Mouse (Mus musculus): ENCODE data around the gene Ppp1r15a. TPM values are rescaled to one million over a fixed set of nuclear protein-coding genes. Genes with fewer than 3 reads are reported as not detected.
A peak's percentile ranks its signal among the peaks of the same experiment; 100 is the strongest.

Ppp1r15a gene
- polyA plus RNA-seq, 1 experiment, result 15.3 TPM

GRCm38 (mm10) chr7:45560241-45560640, 34.2 kb upstream of the Ppp1r15a start:
- 73% methylated on average over 7 of the region's 7 CpGs for WGBS
- no peak for TF ChIP-seq POLR2A (IDR thresholded peaks at IDR 0.05; ENCODE audit: low read depth, low read length)
- no peak for TF ChIP-seq CTCF (IDR thresholded peaks at IDR 0.05; ENCODE audit: extremely low read depth, insufficient read length, insufficient replicate concordance, low read depth, low read length)
- Histone ChIP-seq H3K27ac (ENCODE audit: insufficient read depth, low read depth, low read length) (no peak overlapping the region), H3K4me3 (ENCODE audit: low read depth, low read length) (no peak overlapping the region), H3K36me3 (ENCODE audit: control insufficient read depth, insufficient read depth, low read length) (no peaks in the 10 kb centered on the region), H3K27me3 (ENCODE audit: control insufficient read depth, insufficient read depth, low read length) (no peaks in the 10 kb centered on the region), H3K4me1 (ENCODE audit: control insufficient read depth, insufficient read depth, insufficient read length, low read length) (peaks cover 2% of the 10 kb centered on the region; the same call in 1 of the 2 replicates)

- H3K4me3 ChIP-seq (ENCODE audit: low read depth, low read length), result no peak overlapping the region
- H3K4me1 ChIP-seq (ENCODE audit: control insufficient read depth, insufficient read depth, insufficient read length, low read length), result peaks cover 2% of the 10 kb centered on the region; the same call in 1 of the 2 replicates
- 10% methylated on average over 5 of the region's 6 CpGs for WGBS
- TF ChIP-seq CTCF (IDR thresholded peaks at IDR 0.05; ENCODE audit: extremely low read depth, insufficient read length, insufficient replicate concordance, low read depth, low read length) (no peak), POLR2A (IDR thresholded peaks at IDR 0.05; ENCODE audit: low read depth, low read length) (no peak)
- H3K36me3 ChIP-seq (ENCODE audit: control insufficient read depth, insufficient read depth, low read length), result no peaks in the 10 kb centered on the region
- no peaks in the 10 kb centered on the region for H3K27me3 ChIP-seq (ENCODE audit: control insufficient read depth, insufficient read depth, low read length)
- no peak overlapping the region for H3K27ac ChIP-seq (ENCODE audit: insufficient read depth, low read depth, low read length)
Observed at GRCm38 (mm10) chr7:45558907-45559306, 32.8 kb upstream of the Ppp1r15a start.

- no peaks in the 10 kb centered on the region for H3K36me3 ChIP-seq (ENCODE audit: control insufficient read depth, insufficient read depth, low read length)
- no peak overlapping the region for H3K27ac ChIP-seq (ENCODE audit: insufficient read depth, low read depth, low read length)
- H3K4me3 ChIP-seq (ENCODE audit: low read depth, low read length), result no peak overlapping the region
- no peaks in the 10 kb centered on the region for H3K27me3 ChIP-seq (ENCODE audit: control insufficient read depth, insufficient read depth, low read length)
- WGBS, result 27% methylated on average over 8 of the region's 8 CpGs
- no peak for TF ChIP-seq POLR2A (IDR thresholded peaks at IDR 0.05; ENCODE audit: low read depth, low read length)
- TF ChIP-seq CTCF (IDR thresholded peaks at IDR 0.05; ENCODE audit: extremely low read depth, insufficient read length, insufficient replicate concordance, low read depth, low read length), result peak; percentile 87
- H3K4me1 ChIP-seq (ENCODE audit: control insufficient read depth, insufficient read depth, insufficient read length, low read length), result peaks cover 2% of the 10 kb centered on the region; the same call in 1 of the 2 replicates
Observed at GRCm38 (mm10) chr7:45555787-45556186, 29.7 kb upstream of the Ppp1r15a start.

GRCm38 (mm10) chr7:45554744-45555143, 28.7 kb upstream of the Ppp1r15a start, which contains the start of gene Hsd17b14:
Gene Hsd17b14 (plus strand): TSS chr7:45554893.
- Histone ChIP-seq H3K4me1 (ENCODE audit: control insufficient read depth, insufficient read depth, insufficient read length, low read length) (no peaks in the 10 kb centered on the region), H3K27me3 (ENCODE audit: control insufficient read depth, insufficient read depth, low read length) (no peaks in the 10 kb centered on the region), H3K27ac (ENCODE audit: insufficient read depth, low read depth, low read length) (no peak within 1 kb of the TSS), H3K36me3 (ENCODE audit: control insufficient read depth, insufficient read depth, low read length) (no peaks in the 10 kb centered on the region), H3K4me3 (ENCODE audit: low read depth, low read length) (no peak within 1 kb of the TSS)
- no peak for TF ChIP-seq POLR2A (IDR thresholded peaks at IDR 0.05; ENCODE audit: low read depth, low read length)
- TF ChIP-seq CTCF (IDR thresholded peaks at IDR 0.05; ENCODE audit: extremely low read depth, insufficient read length, insufficient replicate concordance, low read depth, low read length), result no peak
- WGBS, result 51% methylated on average over 8 of the region's 8 CpGs

GRCm38 (mm10) chr7:45553990-45554389, 27.9 kb upstream of the Ppp1r15a start:
- Histone ChIP-seq H3K4me1 (ENCODE audit: control insufficient read depth, insufficient read depth, insufficient read length, low read length) (no peaks in the 10 kb centered on the region), H3K27ac (ENCODE audit: insufficient read depth, low read depth, low read length) (no peak overlapping the region), H3K4me3 (ENCODE audit: low read depth, low read length) (no peak overlapping the region), H3K36me3 (ENCODE audit: control insufficient read depth, insufficient read depth, low read length) (no peaks in the 10 kb centered on the region), H3K27me3 (ENCODE audit: control insufficient read depth, insufficient read depth, low read length) (no peaks in the 10 kb centered on the region)
- WGBS, result 90% methylated on average over 2 of the region's 2 CpGs
- TF ChIP-seq POLR2A (IDR thresholded peaks at IDR 0.05; ENCODE audit: low read depth, low read length) (no peak), CTCF (IDR thresholded peaks at IDR 0.05; ENCODE audit: extremely low read depth, insufficient read length, insufficient replicate concordance, low read depth, low read length) (no peak)

GRCm38 (mm10) chr7:45553519-45553918, 27.5 kb upstream of the Ppp1r15a start:
- WGBS, result 61% methylated on average over 8 of the region's 8 CpGs
- Histone ChIP-seq H3K4me1 (ENCODE audit: control insufficient read depth, insufficient read depth, insufficient read length, low read length) (no peaks in the 10 kb centered on the region), H3K27ac (ENCODE audit: insufficient read depth, low read depth, low read length) (no peak overlapping the region), H3K4me3 (ENCODE audit: low read depth, low read length) (no peak overlapping the region), H3K36me3 (ENCODE audit: control insufficient read depth, insufficient read depth, low read length) (no peaks in the 10 kb centered on the region), H3K27me3 (ENCODE audit: control insufficient read depth, insufficient read depth, low read length) (no peaks in the 10 kb centered on the region)
- TF ChIP-seq POLR2A (IDR thresholded peaks at IDR 0.05; ENCODE audit: low read depth, low read length) (no peak), CTCF (IDR thresholded peaks at IDR 0.05; ENCODE audit: extremely low read depth, insufficient read length, insufficient replicate concordance, low read depth, low read length) (no peak)

GRCm38 (mm10) chr7:45551512-45551883, 25.4 kb upstream of the Ppp1r15a start:
- no peaks in the 10 kb centered on the region for H3K4me1 ChIP-seq (ENCODE audit: control insufficient read depth, insufficient read depth, insufficient read length, low read length)
- H3K36me3 ChIP-seq (ENCODE audit: control insufficient read depth, insufficient read depth, low read length), result no peaks in the 10 kb centered on the region
- no peak overlapping the region for H3K27ac ChIP-seq (ENCODE audit: insufficient read depth, low read depth, low read length)
- TF ChIP-seq POLR2A (IDR thresholded peaks at IDR 0.05; ENCODE audit: low read depth, low read length), result no peak
- no peaks in the 10 kb centered on the region; the same call in 1 of the 2 replicates for H3K27me3 ChIP-seq (ENCODE audit: control insufficient read depth, insufficient read depth, low read length)
- WGBS, result 67% methylated on average over 8 of the region's 8 CpGs
- no peak overlapping the region for H3K4me3 ChIP-seq (ENCODE audit: low read depth, low read length)
